Mouse (Mus musculus): ENCODE results near the gene Them4.
"Not testable (repeated sequence)": the region's sequence is repeated elsewhere in the genome, so short reads cannot be mapped to it uniquely, and the experiment has no call there.

Them4 gene

DNA sequence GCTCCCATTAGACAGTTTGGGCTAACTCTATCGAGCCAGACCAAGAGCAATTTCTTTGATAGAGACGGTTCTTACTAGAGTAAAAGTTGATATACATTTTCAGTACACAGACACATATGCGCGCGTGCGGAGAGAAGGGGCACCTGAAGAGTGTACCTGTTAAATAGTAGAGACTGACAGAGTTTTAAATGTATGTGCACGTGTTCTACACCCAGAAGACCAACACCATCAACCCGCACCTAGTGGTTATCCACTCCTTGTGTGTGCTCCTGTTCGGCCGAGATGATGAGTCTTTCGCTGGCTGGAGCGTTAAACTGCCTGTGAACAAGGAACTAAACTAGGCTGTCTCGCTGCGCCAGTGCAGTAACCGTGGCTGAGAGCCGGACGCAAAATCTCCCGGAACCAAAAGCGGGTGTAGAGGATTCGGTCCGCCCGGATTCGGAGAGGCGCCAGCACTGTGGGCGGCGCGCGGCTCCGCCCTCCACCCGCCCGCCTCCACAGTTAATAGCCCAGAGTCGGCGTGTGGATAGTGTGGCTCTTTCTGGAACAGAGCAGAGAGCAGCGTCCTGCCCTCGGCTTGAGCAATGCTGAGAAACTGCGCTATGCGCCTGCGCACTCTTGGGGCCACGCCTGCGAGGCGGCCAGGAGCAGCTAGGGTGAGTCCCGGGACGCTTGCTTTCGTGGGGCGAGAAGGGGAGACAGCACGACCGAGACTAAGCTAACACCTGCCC lies at the start of gene Them4:
Gene Them4, plus strand, starts transcription at position 457 of the 731 bp plus-strand sequence.
- peak; percentile 93 for DNase-seq (ENCODE audit: low read depth)

- DNase-seq (ENCODE audit: low read depth): no peak
Observed at GRCm38 (mm10) chr3:94260598-94260997, 49.3 kb upstream of the Them4 start.

- DNase-seq (ENCODE audit: low read depth): not testable (repeated sequence)
Observed at GRCm38 (mm10) chr3:94263736-94264135, 46.2 kb upstream of the Them4 start, which contains the start of gene Gm4778. TSS of gene Gm4778 (plus strand) at chr3:94264036.

DNA sequence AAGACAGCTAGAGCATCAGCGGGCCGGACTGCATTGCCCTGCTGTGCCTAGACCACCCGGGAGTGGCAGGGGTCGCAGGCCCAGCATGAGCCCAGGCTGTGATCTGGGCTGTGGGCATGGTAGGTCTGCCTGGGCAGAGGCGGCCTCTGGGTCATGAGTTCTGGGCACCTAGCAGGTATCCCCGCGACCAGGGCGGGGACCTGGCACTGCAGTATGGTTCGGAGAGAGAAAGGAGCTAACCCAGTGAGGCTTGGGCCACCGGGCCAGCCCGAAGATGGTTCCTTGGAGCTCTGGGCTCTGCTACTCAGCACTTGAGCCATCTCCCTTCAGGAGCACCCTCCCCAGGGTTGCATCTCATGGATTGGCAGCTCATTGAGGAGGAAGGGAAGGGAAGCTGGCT lies 33.9 kb upstream of the Them4 start:
- DNase-seq (ENCODE audit: low read depth): no peak

- no peak for DNase-seq (ENCODE audit: low read depth)
Observed at GRCm38 (mm10) chr3:94305457-94305856, 4.4 kb upstream of the Them4 start.

- no peak for DNase-seq (ENCODE audit: low read depth)
Observed at GRCm38 (mm10) chr3:94306975-94307374, 2.9 kb upstream of the Them4 start.

DNA sequence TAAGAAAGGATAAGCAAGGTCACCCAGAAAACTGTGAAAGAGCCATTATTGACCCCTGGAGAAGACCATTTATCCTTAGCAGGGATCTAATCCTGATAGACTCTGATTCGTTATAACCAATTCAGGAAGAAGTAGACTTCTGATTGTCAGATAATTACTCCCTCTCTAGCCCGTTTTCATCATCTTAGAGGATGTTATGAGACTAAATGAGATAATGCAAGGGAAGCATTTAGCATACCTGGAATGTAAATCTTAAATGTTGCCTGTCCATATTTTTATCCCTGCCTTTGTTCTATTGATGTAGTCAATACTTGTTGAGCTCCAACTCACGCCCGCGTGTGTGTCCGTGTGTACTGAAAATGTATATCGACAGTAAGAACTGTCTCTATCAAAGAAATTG lies 602 bp downstream of the Them4 start:
- DNase-seq (ENCODE audit: low read depth): no peak

- DNase-seq (ENCODE audit: low read depth): no peak
Observed at GRCm38 (mm10) chr3:94310911-94311310, 1.0 kb downstream of the Them4 start.

- DNase-seq (ENCODE audit: low read depth): no peak
Observed at GRCm38 (mm10) chr3:94311376-94311775, 1.5 kb downstream of the Them4 start.

GRCm38 (mm10) chr3:94328681-94329080 lies 18.8 kb downstream of the Them4 start:
- DNase-seq (ENCODE audit: low read depth): no peak

DNA sequence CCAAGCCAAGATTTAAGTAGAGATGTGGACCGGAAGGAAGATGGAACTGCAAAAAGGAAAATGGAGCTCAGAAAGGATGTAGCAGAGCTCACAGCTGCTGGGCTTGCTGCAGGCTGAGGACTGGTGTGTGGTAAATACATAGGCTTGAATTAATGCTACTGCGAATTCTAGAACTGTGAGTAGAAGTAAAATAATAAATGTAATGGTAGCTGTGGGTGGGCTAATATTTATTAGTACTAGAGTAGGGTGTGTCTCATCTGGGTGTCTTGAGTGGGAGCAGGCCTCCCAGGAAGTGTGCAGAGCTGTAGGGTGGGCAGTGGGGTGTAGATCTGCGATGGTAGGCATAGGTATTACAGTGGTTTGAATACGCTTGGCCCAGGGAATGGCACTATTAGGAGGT lies 24.6 kb downstream of the Them4 start:
- DNase-seq (ENCODE audit: low read depth): no peak

DNA sequence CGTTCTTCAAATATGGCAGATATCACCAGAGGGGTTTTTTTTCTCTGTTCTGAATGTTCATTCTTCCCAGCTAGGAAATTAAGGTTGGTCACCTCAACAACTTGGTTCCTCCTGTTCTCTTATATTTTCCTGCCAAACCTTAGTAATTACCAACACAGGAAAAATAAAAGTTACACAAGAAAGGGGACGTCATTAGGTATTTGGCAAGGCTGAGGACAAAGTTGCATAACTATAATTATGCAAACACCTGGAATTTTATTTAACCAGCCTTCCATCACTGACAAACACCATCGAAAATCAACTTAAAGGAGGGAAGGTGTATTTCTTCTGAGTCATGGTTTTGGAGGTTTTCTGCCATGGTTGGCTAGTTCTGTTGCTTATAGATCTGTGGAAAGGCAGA lies 28.6 kb downstream of the Them4 start:
- DNase-seq (ENCODE audit: low read depth): no peak

GRCm38 (mm10) chr3:94341959-94342422 lies 32.1 kb downstream of the Them4 start, which contains the start of gene Them5:
TSS of gene Them5 (plus strand) at chr3:94342099.
- no peak for DNase-seq (ENCODE audit: low read depth)

DNA sequence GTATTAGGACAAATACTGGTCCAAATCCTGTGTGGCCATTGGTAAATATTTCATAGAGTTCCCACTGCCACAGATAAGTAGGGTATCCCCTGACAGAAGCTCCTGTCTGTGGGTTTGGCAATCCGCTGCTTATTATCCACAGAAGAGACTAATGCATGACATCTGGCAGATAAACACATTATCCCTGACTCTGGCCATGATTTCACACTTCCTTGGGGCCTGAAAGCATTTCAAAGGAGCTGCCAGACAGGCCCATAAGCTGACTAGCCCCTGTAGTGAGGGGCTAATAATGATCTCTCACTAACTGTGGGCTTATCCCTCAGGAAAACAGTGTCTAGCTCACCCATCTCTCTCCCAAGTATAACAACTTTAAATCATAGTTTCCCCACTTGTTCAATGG lies 32.7 kb downstream of the Them4 start:
- DNase-seq (ENCODE audit: low read depth): no peak

GRCm38 (mm10) chr3:94344182-94344581 lies 34.3 kb downstream of the Them4 start:
- DNase-seq (ENCODE audit: low read depth): no peak

DNA sequence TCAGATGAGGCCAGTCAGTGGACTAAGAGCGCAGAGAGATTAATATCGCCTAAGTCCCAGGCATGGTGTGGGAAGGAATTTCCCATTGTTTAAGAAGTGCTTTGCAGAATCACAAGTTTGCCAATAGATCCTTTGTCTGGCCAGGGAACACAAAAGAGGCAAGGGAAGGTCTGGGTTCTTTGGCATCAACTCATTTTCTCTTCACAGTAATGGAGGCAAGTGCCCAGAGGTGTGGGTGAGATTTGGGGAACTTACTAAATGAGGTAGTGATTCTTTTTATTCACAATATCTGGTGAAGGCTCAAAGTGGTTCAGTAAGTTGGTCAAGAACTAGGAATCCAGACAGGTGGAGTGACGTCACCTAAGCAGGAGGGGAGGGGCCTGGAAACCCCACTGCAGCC lies 35.0 kb downstream of the Them4 start:
- DNase-seq (ENCODE audit: low read depth): no peak

- DNase-seq (ENCODE audit: low read depth): no peak
Observed at GRCm38 (mm10) chr3:94348146-94348545, 38.3 kb downstream of the Them4 start.

- DNase-seq (ENCODE audit: low read depth): no peak
Observed at GRCm38 (mm10) chr3:94360812-94361211, 50.9 kb downstream of the Them4 start.

- no peak for DNase-seq (ENCODE audit: low read depth)
Observed at GRCm38 (mm10) chr3:94362138-94362537, 52.2 kb downstream of the Them4 start, which contains the start of gene C2cd4d. TSS of gene C2cd4d (plus strand) at chr3:94362438.

DNA sequence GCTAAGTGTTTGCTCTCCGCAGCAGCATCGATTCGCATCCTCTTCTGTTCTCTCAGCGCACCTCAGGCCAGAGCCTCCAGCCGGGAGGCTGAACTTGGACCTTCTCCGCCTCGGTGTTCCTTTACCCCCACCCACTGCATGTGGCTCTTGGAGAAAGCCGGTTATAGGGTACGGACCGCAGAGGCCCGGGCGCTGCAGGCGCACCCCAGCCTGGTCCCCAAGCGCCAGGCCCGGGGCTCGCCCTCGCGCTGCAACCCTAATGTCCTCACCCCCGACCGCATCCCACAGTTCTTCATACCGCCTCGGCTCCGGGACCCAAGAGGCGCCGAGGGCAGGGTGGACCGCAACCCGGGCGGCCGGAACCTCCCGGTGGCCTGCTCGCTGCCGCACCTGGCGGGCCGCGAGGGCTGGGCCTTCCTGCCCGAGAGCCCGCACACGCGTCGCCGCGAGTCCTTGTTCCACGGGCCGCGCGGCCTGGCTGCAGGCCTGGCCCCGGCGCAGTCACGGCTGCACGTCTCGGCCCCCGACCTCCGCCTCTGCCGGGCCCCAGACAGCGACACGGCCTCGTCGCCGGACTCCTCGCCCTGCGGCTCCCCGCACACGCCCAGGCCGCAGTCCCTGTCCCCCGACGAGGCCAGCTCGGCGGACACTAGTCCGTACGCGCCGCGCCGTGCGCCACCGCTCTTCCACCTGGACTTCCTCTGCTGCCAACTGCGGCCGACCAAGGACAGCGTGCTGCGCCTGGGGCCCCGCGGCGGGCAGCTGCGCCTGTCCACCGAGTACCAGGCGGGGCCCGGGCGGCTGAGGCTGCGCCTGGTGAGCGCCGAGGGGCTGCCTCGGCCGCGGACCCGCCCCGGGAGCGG lies 53.6 kb downstream of the Them4 start:
- no peak for DNase-seq (ENCODE audit: low read depth)

- DNase-seq (ENCODE audit: low read depth): no peak
Observed at GRCm38 (mm10) chr3:94364154-94364526, 54.3 kb downstream of the Them4 start.

GRCm38 (mm10) chr3:94366761-94367160 lies 56.9 kb downstream of the Them4 start:
- DNase-seq (ENCODE audit: low read depth): peak; percentile 88

DNA sequence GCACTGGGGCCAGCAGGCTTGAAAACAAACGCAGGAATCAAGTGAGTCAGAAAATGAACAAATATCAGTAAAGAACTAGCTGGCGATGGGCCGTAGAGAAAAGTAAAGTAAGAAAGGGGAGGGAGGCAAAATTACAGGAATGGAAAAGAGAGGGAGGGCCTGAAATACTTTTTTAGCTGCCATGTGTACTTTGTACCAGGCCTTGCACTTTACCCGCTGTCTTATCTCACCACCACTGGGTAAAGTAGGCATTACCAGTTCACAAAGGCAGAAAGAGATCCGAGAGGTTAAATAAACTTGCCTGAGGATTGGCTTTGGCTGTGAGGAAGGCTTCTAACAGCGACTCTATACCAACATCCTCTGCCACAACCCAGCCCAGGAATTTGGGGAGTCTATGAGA lies 57.6 kb downstream of the Them4 start:
- no peak for DNase-seq (ENCODE audit: low read depth)
